Mouse (Mus musculus): ENCODE data around the gene Opn1sw. TPM values are rescaled to one million over a fixed set of nuclear protein-coding genes. Genes with fewer than 3 reads are reported as not detected.
"Not testable (repeated sequence)": the region's sequence is repeated elsewhere in the genome, so short reads cannot be mapped to it uniquely, and the experiment has no call there.

Gene Opn1sw
- total RNA-seq, 2 experiments from 2014 or later, result 0.32 TPM; not detected in 1

DNA sequence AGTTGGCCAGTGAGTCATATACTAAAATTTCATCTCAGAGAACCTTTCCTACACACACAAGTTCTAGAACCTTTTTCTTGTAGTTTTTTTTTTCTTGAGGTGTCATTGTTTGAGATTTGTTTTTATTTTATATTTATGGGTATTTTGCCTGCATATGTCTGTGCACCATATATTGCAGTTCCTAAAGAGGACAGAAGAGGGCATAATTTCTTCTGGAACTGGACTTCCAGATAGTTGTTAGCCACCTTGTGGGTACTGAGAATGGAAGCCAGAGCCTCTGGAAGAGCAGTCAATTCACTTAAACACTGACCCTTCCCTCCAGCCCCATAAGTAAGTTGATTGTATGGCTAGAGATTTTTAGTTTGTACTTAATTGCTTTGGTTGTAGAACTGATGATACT is 36.7 kb downstream of the Opn1sw start:
- no peak for DNase-seq (ENCODE audit: low spot score in 2 of 2)
- intact Hi-C loops (cut with DNase I), result no loop called here

DNA sequence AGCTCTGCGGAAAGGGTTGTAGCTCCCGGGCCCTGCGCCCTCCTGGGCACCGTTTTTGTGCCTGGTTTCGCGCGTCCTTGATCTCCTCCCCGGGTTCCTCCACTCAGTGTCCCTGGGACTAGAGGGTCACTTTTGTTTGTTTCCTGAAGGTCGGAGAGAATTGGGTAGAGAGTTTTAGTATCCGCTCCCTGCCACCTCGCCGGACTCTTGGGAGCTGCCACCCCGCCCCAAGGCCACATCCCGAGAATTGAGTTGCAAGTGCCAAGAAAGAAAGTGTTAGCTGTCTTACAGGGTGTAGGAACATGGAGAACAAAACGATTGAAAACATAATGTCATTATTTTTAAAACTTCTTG is 39.9 kb downstream of the Opn1sw start:
- no peak for DNase-seq (ENCODE audit: low spot score in 2 of 2)
- intact Hi-C loops (cut with DNase I), result no loop called here

DNA sequence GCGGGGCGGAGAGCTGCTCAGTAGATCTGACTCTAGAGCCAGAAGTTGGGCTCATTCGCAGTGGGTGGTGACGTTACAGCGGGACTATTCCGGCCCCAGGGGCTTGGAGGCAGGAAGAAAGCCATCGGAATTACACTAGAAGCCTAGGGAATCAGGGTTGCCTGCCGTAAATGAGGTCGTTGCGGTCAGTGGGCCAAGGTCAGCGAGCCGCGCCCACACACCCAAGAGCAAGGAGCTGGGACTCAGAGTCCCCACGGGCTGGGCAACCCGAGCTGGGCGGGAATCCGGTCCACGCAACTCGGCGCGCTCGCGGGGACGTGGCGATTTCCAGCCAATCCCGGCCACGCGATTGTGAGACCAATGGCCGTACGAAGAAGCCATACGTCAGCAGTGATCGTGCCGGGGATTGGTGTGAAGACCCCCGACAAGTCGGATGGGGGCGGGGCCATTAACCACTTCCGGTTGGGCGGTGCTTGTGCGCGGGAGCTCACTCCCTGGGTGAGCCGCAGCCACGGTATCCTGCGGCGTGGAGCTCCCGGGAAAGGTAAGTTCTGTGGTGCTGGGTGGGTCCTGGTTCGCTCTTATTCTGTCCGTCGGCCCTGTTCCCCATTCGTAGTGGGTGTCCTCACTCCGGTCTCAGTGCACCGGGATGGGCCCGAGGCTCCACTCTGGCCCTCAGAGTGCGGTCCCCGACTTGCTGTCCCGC is 40.5 kb downstream of the Opn1sw start, which contains the start of gene Calu:
Gene Calu, plus strand, starts transcription at position 405 of the 706 bp plus-strand sequence.
- DNase-seq (ENCODE audit: low spot score in 2 of 2), result peak; percentile 99 to 100
- intact Hi-C loops (cut with DNase I), result no loop called here

- DNase-seq (ENCODE audit: low spot score in 2 of 2), result peak in 1 of 2 experiments; percentile 13
- intact Hi-C loops (cut with DNase I), result no loop called here
Observed at GRCm38 (mm10) chr6:29347189-29347588, 41.1 kb downstream of the Opn1sw start.

- intact Hi-C loops (cut with DNase I); DNase-seq (ENCODE audit: low spot score in 2 of 2): not testable (repeated sequence)
Observed at GRCm38 (mm10) chr6:29346512-29346911, 41.8 kb downstream of the Opn1sw start.

DNA sequence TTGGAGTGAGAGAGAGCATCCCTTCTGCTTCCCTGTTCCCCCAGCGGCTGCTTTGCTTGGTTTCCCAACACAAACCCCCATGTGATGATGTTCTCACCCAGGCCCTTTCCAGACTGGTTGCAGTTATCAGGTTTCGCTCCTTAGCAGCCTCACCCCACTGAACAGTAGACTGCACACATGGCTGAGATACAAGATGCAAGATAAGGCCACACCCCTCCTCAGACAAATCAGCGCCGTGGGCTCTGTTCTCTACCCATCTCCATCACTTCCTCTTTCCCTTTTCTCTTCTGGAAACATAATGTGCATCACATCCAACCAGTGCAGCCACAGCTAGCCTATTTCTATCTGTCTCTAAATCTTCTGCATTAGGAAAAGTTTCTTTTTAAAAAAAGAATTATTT is 58.8 kb downstream of the Opn1sw start:
- intact Hi-C loops (cut with DNase I), result no loop called here
- DNase-seq (ENCODE audit: low spot score in 2 of 2), result no peak

- DNase-seq (ENCODE audit: low spot score in 2 of 2), result no peak
- intact Hi-C loops (cut with DNase I), result no loop called here
Observed at GRCm38 (mm10) chr6:29326961-29327360, 61.3 kb downstream of the Opn1sw start.

Small RNA genes lying within 50 kb of the gene (microRNA-seq; reads per million reads assigned to microRNA genes)
- gene Gm26220 (0 to 0.74 reads per million in 2 experiments), gene Gm44354 (0 reads per million in 2 experiments)

Other genes starting within 250 kb of the Opn1sw start
- 10 to 100 TPM; 38.7 to 45.7 TPM for gene Rbm28, start 223.5 kb downstream of the Opn1sw start, total RNA-seq (2021)
- gene Prrt4, start 208.9 kb downstream of the Opn1sw start, total RNA-seq (2021), result 1 to 10 TPM; 2.4 to 2.9 TPM
- gene Impdh1, start 172.1 kb downstream of the Opn1sw start, total RNA-seq (2021), result 10 to 100 TPM; 66.1 to 68.8 TPM
- 1 to 10 TPM; 6.7 to 8.4 TPM for gene Hilpda, start 116.0 kb downstream of the Opn1sw start, total RNA-seq (2021)
- gene Fam71f2, start 108.9 kb downstream of the Opn1sw start, total RNA-seq (2021), result under 1 TPM; 0.34 to 0.41 TPM
- not detected for gene Fam71f1, start 69.3 kb downstream of the Opn1sw start, total RNA-seq (2021)
- gene Calu, start 40.4 kb downstream of the Opn1sw start, total RNA-seq (2021), result 10 to 100 TPM; 71.9 to 72.5 TPM
- 10 to 100 TPM; 84.7 to 92.0 TPM for gene Ccdc136, start 7.8 kb upstream of the Opn1sw start, total RNA-seq (2021)
- gene Flnc, start 44.8 kb upstream of the Opn1sw start, total RNA-seq (2021), result 1 to 10 TPM; 1.5 to 1.6 TPM
- gene Atp6v1f, start 79.2 kb upstream of the Opn1sw start, total RNA-seq (2021), result 100 to 1,000 TPM; 250 to 257 TPM
- under 1 TPM in 1 of 2 experiments, not detected in 1; 0.53 TPM for gene Atp6v1fnb, start 83.0 kb upstream of the Opn1sw start, total RNA-seq (2021)
- 1 to 10 TPM; 1.5 to 1.8 TPM for gene Kcp, start 119.5 kb upstream of the Opn1sw start, total RNA-seq (2021)
- gene Irf5, start 138.2 kb upstream of the Opn1sw start, total RNA-seq (2021), result 1 to 10 TPM; 4.7 to 5.4 TPM
- 10 to 100 TPM; 68.5 to 69.5 TPM for gene Tnpo3, start 221.4 kb upstream of the Opn1sw start, total RNA-seq (2021)

Measured in left cerebral cortex, postnatal 25 days (tissue).